Mouse (Mus musculus) kidney, adult 2 months (tissue): Measurements from ENCODE around the gene Smim11.

Experiments used
- CTCF ChIP-seq: fragments of 200-500 bp; conservative IDR thresholded peaks from 2 replicates; pipeline ENCODE4 v1.5.1; 2011; ENCODE audit warnings: low read depth, mild to moderate bottlenecking, control low read depth, low read length, moderate library complexity, mixed read lengths; ENCODE audit not compliant: insufficient read depth, insufficient read length
- POLR2A ChIP-seq: fragments of 200-500 bp; IDR thresholded peaks from one replicate; pipeline ENCODE4 v1.6.1; 2011; ENCODE audit warnings: low read depth, low read length, control low read depth

DNA sequence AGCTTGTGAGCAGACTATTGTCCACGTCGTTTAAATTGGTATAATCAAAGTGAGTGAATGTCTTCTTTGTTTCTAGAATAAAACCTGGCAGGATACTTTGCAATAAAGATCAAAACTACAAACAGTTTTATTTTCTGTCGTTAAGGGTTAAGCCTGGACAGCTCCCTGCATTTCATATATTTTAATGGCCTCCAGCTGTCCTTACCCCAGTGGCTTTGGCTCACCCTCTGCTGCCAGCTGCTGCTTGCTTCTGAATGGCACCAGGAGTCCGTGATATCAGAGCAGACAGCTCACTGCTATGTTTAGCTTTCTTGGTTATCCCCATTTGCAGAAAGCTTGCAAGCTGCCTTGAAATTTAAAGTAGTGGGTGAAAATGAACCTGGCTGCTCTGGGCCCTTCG lies 903 bp downstream of the Smim11 start:
- TF ChIP-seq CTCF = no peak
- no peak for TF ChIP-seq POLR2A
